Mouse (Mus musculus) liver, embryonic 12.5 days (tissue): Measurements from ENCODE around the gene Ccdc183. TPM values are rescaled to one million over a fixed set of nuclear protein-coding genes. Genes with fewer than 3 reads are reported as not detected.

Experiments used
- ATAC-seq: fragments of 200-750 bp; cut with Nextera tagmentation; 2 replicates; pipeline ENCODE4 v1.8.0; 2017; ENCODE audit warnings: moderate number of reproducible peaks, mild to moderate bottlenecking, moderate library complexity
- H3K27ac ChIP-seq: fragments of 300-500 bp; sonication (generic); 2 replicates; pipeline ENCODE4 v1.5.1; 2016; ENCODE audit warnings: mild to moderate bottlenecking
- H3K27me3 ChIP-seq: fragments of 300-500 bp; sonication (generic); replicated peaks from 2 replicates; pipeline ENCODE4 v1.6.1; 2016; ENCODE audit warnings: mild to moderate bottlenecking, moderate library complexity
- H3K36me3 ChIP-seq: fragments of 300-500 bp; sonication (generic); 2 replicates; pipeline ENCODE4 v1.6.1; 2016; ENCODE audit warnings: mild to moderate bottlenecking, moderate library complexity
- H3K4me1 ChIP-seq: fragments of 300-500 bp; sonication (generic); 2 replicates; pipeline ENCODE4 v1.6.1; 2016
- H3K4me2 ChIP-seq: fragments of 300-500 bp; sonication (generic); 2 replicates; pipeline ENCODE4 v1.6.1; 2016; ENCODE audit warnings: mild to moderate bottlenecking, moderate library complexity
- H3K4me3 ChIP-seq: fragments of 300-500 bp; sonication (generic); 2 replicates; pipeline ENCODE4 v1.5.1; 2016; ENCODE audit warnings: mild to moderate bottlenecking, moderate library complexity
- H3K9ac ChIP-seq: fragments of 300-500 bp; sonication (generic); 2 replicates; pipeline ENCODE4 v1.6.1; 2016; ENCODE audit warnings: mild to moderate bottlenecking, moderate library complexity
- H3K9me3 ChIP-seq: fragments of 300-500 bp; sonication (generic); replicated peaks from 2 replicates; pipeline ENCODE4 v1.6.1; 2016; ENCODE audit warnings: mild to moderate bottlenecking, moderate library complexity
- WGBS: fragments of 180-500 bp; shearing (Covaris S2); methylation state at CpG from one replicate; pipeline ENCODE4 v1.1.7; 2016; ENCODE audit not compliant: insufficient replicate concordance; 5-methylcytosine and 5-hydroxymethylcytosine counted together
- polyA plus RNA-seq: library from polyadenylated mRNA; unstranded; fragments of >200 nt; fragmentation: Nextera tagmentation; extraction: Ambion mirVana; gene quantifications from 2 replicates; pipeline ENCODE4 v1.2.1, GENCODE M21; 2016

Ccdc183 gene
- polyA plus RNA-seq, 1 experiment from 2014 or later: 0.14 TPM

GRCm38 (mm10) chr2:25634046-25634445, 16.6 kb upstream of the Ccdc183 start:
- Histone ChIP-seq H3K36me3 (no peaks in the 10 kb centered on the region), H3K9ac (no peak overlapping the region), H3K4me2 (no peak overlapping the region), H3K27me3 (no peaks in the 10 kb centered on the region), H3K9me3 (no peaks in the 10 kb centered on the region), H3K4me1 (no peaks in the 10 kb centered on the region), H3K27ac (no peak overlapping the region), H3K4me3 (no peak overlapping the region)
- no peak for ATAC-seq
- 50% methylated on average over 1 of the region's 1 CpGs for WGBS

- no peaks in the 10 kb centered on the region for H3K4me1 ChIP-seq
- H3K36me3 ChIP-seq: no peaks in the 10 kb centered on the region
- H3K27ac ChIP-seq: no peak overlapping the region
- H3K27me3 ChIP-seq: no peaks in the 10 kb centered on the region
- WGBS: 75% methylated on average over 3 of the region's 3 CpGs
- ATAC-seq: no peak
- no peak overlapping the region for H3K4me2 ChIP-seq
- H3K9me3 ChIP-seq: no peaks in the 10 kb centered on the region
- no peak overlapping the region for H3K4me3 ChIP-seq
- no peak overlapping the region for H3K9ac ChIP-seq
Observed at GRCm38 (mm10) chr2:25633616-25634015, 16.1 kb upstream of the Ccdc183 start.

GRCm38 (mm10) chr2:25628738-25629137, 11.3 kb upstream of the Ccdc183 start:
- Histone ChIP-seq H3K9me3 (no peaks in the 10 kb centered on the region), H3K4me2 (no peak overlapping the region), H3K4me3 (no peak overlapping the region), H3K9ac (no peak overlapping the region), H3K4me1 (0 out of 2 replicates have a peak, but pooled peaks cover 4% of the 10 kb centered on the region), H3K36me3 (no peaks in the 10 kb centered on the region), H3K27me3 (peaks cover 4% of the 10 kb centered on the region; the same call in 1 of the 2 replicates), H3K27ac (no peak overlapping the region)
- 37% methylated on average over 4 of the region's 4 CpGs for WGBS
- ATAC-seq: no peak

GRCm38 (mm10) chr2:25627811-25628210, 10.3 kb upstream of the Ccdc183 start, which contains the start of gene Fcna:
TSS of gene Fcna (minus strand) at chr2:25628030.
- Histone ChIP-seq H3K4me3 (no peak within 1 kb of the TSS), H3K27me3 (peaks cover 4% of the 10 kb centered on the region; the same call in 1 of the 2 replicates), H3K27ac (no peak within 1 kb of the TSS), H3K4me2 (no peak within 1 kb of the TSS), H3K36me3 (no peaks in the 10 kb centered on the region), H3K4me1 (0 out of 2 replicates have a peak, but pooled peaks cover 4% of the 10 kb centered on the region), H3K9ac (no peak within 1 kb of the TSS), H3K9me3 (no peaks in the 10 kb centered on the region)
- 0 out of 2 replicates have a peak, but pooled peaks have one; percentile 31 for ATAC-seq
- WGBS: 61% methylated on average over 6 of the region's 6 CpGs

GRCm38 (mm10) chr2:25625986-25626385, 8.5 kb upstream of the Ccdc183 start:
- no peak for ATAC-seq
- 45% methylated on average over 5 of the region's 5 CpGs for WGBS
- Histone ChIP-seq H3K27ac (no peak overlapping the region), H3K4me3 (no peak overlapping the region), H3K9ac (no peak overlapping the region), H3K27me3 (peaks cover 10% of the 10 kb centered on the region; the same call in 1 of the 2 replicates), H3K9me3 (no peaks in the 10 kb centered on the region), H3K4me1 (peaks cover 16% of the 10 kb centered on the region), H3K36me3 (no peaks in the 10 kb centered on the region), H3K4me2 (no peak overlapping the region)

- H3K27me3 ChIP-seq: peaks cover 54% of the 10 kb centered on the region
- H3K4me2 ChIP-seq: peak within 1 kb of the TSS; percentile 75
- H3K4me1 ChIP-seq: peaks cover 17% of the 10 kb centered on the region
- no peak within 1 kb of the TSS for H3K27ac ChIP-seq
- no peaks in the 10 kb centered on the region for H3K36me3 ChIP-seq
- peak within 1 kb of the TSS; percentile 55 for H3K9ac ChIP-seq
- 6% methylated on average over 34 of the region's 34 CpGs for WGBS
- peak; percentile 80 for ATAC-seq
- H3K4me3 ChIP-seq: peak within 1 kb of the TSS; percentile 53
- H3K9me3 ChIP-seq: no peaks in the 10 kb centered on the region
Observed at GRCm38 (mm10) chr2:25621229-25622200, 4.0 kb upstream of the Ccdc183 start, which contains the start of gene Tmem141. TSS of gene Tmem141 (minus strand) at chr2:25622005.

GRCm38 (mm10) chr2:25620852-25621228, 3.4 kb upstream of the Ccdc183 start:
- Histone ChIP-seq H3K9ac (no peak overlapping the region), H3K4me2 (peak overlapping the region; percentile 75), H3K9me3 (no peaks in the 10 kb centered on the region), H3K27ac (no peak overlapping the region), H3K4me3 (no peak overlapping the region), H3K27me3 (peaks cover 61% of the 10 kb centered on the region), H3K4me1 (peaks cover 19% of the 10 kb centered on the region), H3K36me3 (no peaks in the 10 kb centered on the region)
- no peak for ATAC-seq
- WGBS: 61% methylated on average over 4 of the region's 4 CpGs

- H3K9me3 ChIP-seq: no peaks in the 10 kb centered on the region
- H3K36me3 ChIP-seq: no peaks in the 10 kb centered on the region
- 15% methylated on average over 6 of the region's 6 CpGs for WGBS
- no peak overlapping the region for H3K9ac ChIP-seq
- no peak overlapping the region for H3K4me2 ChIP-seq
- H3K27me3 ChIP-seq: peaks cover 65% of the 10 kb centered on the region
- H3K4me1 ChIP-seq: peaks cover 19% of the 10 kb centered on the region
- ATAC-seq: no peak
- no peak overlapping the region for H3K4me3 ChIP-seq
- no peak overlapping the region for H3K27ac ChIP-seq
Observed at GRCm38 (mm10) chr2:25620386-25620785, 2.9 kb upstream of the Ccdc183 start.

- H3K4me3 ChIP-seq: no peak overlapping the region
- H3K4me2 ChIP-seq: peak overlapping the region; percentile 17
- 16% methylated on average over 22 of the region's 22 CpGs for WGBS
- no peak overlapping the region for H3K27ac ChIP-seq
- no peak overlapping the region for H3K9ac ChIP-seq
- peaks cover 10% of the 10 kb centered on the region; the same call in 1 of the 2 replicates for H3K4me1 ChIP-seq
- 0 out of 2 replicates have a peak, but pooled peaks have one; percentile 23 for ATAC-seq
- peaks cover 95% of the 10 kb centered on the region for H3K27me3 ChIP-seq
- H3K36me3 ChIP-seq: no peaks in the 10 kb centered on the region
- H3K9me3 ChIP-seq: no peaks in the 10 kb centered on the region
Observed at GRCm38 (mm10) chr2:25616398-25616797, 1.1 kb downstream of the Ccdc183 start.

- Histone ChIP-seq H3K27me3 (peaks cover 32% of the 10 kb centered on the region), H3K4me3 (peak overlapping the region; percentile 97), H3K9me3 (no peaks in the 10 kb centered on the region), H3K27ac (peak overlapping the region; percentile 85), H3K36me3 (peaks cover 11% of the 10 kb centered on the region; the same call in 1 of the 2 replicates), H3K4me1 (peaks cover 26% of the 10 kb centered on the region), H3K4me2 (peak overlapping the region; percentile 76), H3K9ac (peak overlapping the region; percentile 97; the same call in 1 of the 2 replicates)
- WGBS: 42% methylated on average over 10 of the region's 10 CpGs
- ATAC-seq: 0 out of 2 replicates have a peak, but pooled peaks have one; percentile 1
Observed at GRCm38 (mm10) chr2:25608671-25609070, 8.8 kb downstream of the Ccdc183 start.

GRCm38 (mm10) chr2:25607761-25608622, 9.5 kb downstream of the Ccdc183 start, which contains the start of gene Rabl6:
TSS of gene Rabl6 (minus strand) at chr2:25608521.
- under 1% methylated on average over 80 of the region's 80 CpGs for WGBS
- peak within 1 kb of the TSS; percentile 85 for H3K27ac ChIP-seq
- H3K4me2 ChIP-seq: peak within 1 kb of the TSS; percentile 76
- H3K9ac ChIP-seq: peak within 1 kb of the TSS; percentile 97
- no peaks in the 10 kb centered on the region for H3K9me3 ChIP-seq
- peak; percentile 79 for ATAC-seq
- peaks cover 26% of the 10 kb centered on the region for H3K4me1 ChIP-seq
- H3K27me3 ChIP-seq: peaks cover 26% of the 10 kb centered on the region
- H3K4me3 ChIP-seq: peak within 1 kb of the TSS; percentile 97
- H3K36me3 ChIP-seq: peaks cover 17% of the 10 kb centered on the region
